Mouse (Mus musculus) hindbrain, embryonic 15.5 days (tissue): ENCODE measurements around the gene Inpp1. TPM values are rescaled to one million over a fixed set of nuclear protein-coding genes. Genes with fewer than 3 reads are reported as not detected.

Experiments used
- ATAC-seq: fragments of 200-750 bp; cut with Nextera tagmentation; 2 replicates; pipeline ENCODE4 v1.8.0; 2017; ENCODE audit warnings: low read depth, moderate number of reproducible peaks, moderate TSS enrichment; ENCODE audit not compliant: low FRiP score
- H3K27ac ChIP-seq: fragments of 300-500 bp; sonication (generic); replicated peaks from 2 replicates; pipeline ENCODE4 v1.5.1; 2015; ENCODE audit warnings: mild to moderate bottlenecking, inconsistent platforms
- H3K27me3 ChIP-seq: fragments of 300-500 bp; sonication (generic); 2 replicates; pipeline ENCODE4 v1.6.1; 2015; ENCODE audit warnings: control low read depth, inconsistent platforms
- H3K36me3 ChIP-seq: fragments of 300-500 bp; sonication (generic); 2 replicates; pipeline ENCODE4 v1.6.1; 2015; ENCODE audit warnings: control low read depth, inconsistent platforms
- H3K4me1 ChIP-seq: fragments of 300-500 bp; sonication (generic); replicated peaks from 2 replicates; pipeline ENCODE4 v1.6.1; 2015; ENCODE audit warnings: control low read depth, inconsistent platforms
- H3K4me2 ChIP-seq: fragments of 300-500 bp; sonication (generic); 2 replicates; pipeline ENCODE4 v1.6.1; 2015; ENCODE audit warnings: moderate library complexity, mild to moderate bottlenecking, inconsistent platforms
- H3K4me3 ChIP-seq: fragments of 300-500 bp; sonication (generic); 2 replicates; pipeline ENCODE4 v1.5.1; 2015; ENCODE audit warnings: mild to moderate bottlenecking, inconsistent platforms
- H3K9ac ChIP-seq: fragments of 300-500 bp; sonication (generic); 2 replicates; pipeline ENCODE4 v1.6.1; 2015; ENCODE audit warnings: inconsistent platforms
- H3K9me3 ChIP-seq: fragments of 300-500 bp; sonication (generic); 2 replicates; pipeline ENCODE4 v1.6.1; 2016; ENCODE audit warnings: control low read depth, inconsistent platforms
- WGBS: fragments of 180-500 bp; shearing (Covaris S2); methylation state at CpG from one replicate; pipeline ENCODE4 v1.1.7; 2015; 5-methylcytosine and 5-hydroxymethylcytosine counted together
- polyA plus RNA-seq: library from polyadenylated mRNA; unstranded; fragments of >200 nt; fragmentation: Nextera tagmentation; extraction: Ambion mirVana; gene quantifications from 2 replicates; pipeline ENCODE4 v1.2.1, GENCODE M21; 2015

Inpp1 gene
- polyA plus RNA-seq, 1 experiment from 2014 or later = 40.8 TPM

DNA sequence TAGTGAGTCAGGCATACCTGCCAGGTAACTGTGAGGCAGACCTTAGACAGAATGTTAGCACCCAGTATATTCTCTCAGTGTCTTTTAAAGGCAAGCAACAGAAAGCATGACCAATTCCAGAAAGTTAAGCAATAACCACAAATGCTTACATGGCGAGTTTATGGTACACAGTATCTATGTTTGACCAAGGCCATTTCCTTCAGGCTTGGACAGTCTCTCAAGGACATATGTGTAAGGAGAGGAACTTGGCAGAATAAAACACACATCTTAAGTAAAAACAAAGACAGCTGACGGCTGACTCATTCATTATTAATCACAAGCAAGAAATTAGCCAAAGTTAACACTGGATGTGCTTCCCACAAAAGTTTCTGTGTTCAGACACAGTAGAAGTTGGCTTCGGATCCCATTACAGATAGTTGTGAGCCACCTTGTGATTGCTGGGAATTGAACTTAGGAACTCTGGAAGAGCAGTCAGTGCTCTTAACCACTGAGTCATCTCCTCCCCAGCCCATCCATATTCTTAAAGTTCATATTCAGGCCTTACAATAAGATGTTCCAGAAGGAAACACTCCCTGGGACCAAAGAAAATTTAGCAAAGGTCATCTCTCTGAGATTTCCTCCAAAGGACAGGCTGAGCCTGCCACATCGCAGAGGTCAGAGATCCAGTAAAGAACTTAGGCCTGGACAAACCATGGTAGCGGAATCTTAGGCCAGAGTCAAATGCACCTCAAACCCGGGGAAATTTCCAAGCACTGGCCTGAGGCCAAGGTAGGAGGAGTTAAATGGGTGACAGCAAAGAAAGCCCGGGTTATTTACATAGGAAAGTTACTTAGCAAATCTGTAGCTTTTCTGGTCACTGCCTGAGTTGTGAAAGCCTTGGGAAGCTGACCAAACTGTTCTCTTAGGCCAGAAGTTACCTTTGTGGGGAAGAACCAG, 52.0 kb downstream of the Inpp1 start:
- H3K4me2 ChIP-seq = no peak overlapping the region
- H3K4me3 ChIP-seq = no peak overlapping the region
- H3K4me1 ChIP-seq = no peaks in the 10 kb centered on the region
- H3K9ac ChIP-seq = no peak overlapping the region
- no peak for ATAC-seq
- H3K9me3 ChIP-seq = no peaks in the 10 kb centered on the region
- no peaks in the 10 kb centered on the region for H3K36me3 ChIP-seq
- no peaks in the 10 kb centered on the region for H3K27me3 ChIP-seq
- 72% methylated on average over 7 of the region's 7 CpGs for WGBS
- H3K27ac ChIP-seq = no peak overlapping the region

DNA sequence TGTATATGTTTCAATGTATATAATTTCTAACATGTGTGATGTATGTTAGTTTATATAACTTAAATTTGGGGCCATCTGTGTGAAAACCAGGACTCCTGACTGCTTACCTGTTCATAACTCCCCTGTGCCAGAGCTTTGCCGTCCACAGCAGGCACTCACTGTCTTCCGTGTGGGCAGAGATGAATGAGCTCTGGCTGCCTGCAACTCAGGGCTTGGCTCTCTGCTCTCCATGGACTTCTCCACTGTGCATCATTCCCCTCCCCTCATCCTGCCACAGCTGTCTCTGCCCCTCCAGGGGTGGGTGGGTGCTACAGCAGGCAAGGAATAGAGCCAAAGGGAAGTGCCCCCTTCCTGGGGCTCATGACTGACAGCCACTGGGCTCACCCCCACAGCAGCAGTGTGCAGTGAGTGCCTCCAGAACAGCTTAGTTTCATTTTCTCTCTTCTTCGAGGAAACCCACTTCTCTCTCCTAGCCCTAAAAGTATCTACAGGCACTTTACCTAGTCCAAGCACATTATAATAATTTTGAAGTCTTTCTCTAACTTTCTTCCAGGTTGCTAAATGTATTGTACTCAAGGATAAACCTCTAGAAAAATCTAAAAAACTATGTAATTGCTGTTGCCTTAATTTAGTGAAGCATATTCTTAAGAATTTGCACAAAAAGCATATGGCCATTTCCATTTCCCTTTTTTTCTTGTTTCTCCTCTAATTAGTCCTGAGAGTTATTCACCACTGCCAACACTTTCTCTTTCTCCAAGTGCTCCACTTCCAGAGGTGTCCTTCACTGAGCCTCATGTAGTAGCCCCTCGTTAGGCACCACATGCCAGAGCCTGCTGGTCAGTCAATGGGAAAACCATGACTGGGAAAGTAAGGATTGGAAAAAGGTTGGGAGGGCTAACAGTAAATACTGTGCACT, 53.3 kb downstream of the Inpp1 start:
- WGBS = 62% methylated on average over 4 of the region's 4 CpGs
- H3K4me1 ChIP-seq = no peaks in the 10 kb centered on the region
- H3K9me3 ChIP-seq = no peaks in the 10 kb centered on the region
- H3K27me3 ChIP-seq = no peaks in the 10 kb centered on the region
- H3K27ac ChIP-seq = no peak overlapping the region
- H3K9ac ChIP-seq = no peak overlapping the region
- no peak for ATAC-seq
- H3K4me2 ChIP-seq = no peak overlapping the region
- no peak overlapping the region for H3K4me3 ChIP-seq
- H3K36me3 ChIP-seq = no peaks in the 10 kb centered on the region

DNA sequence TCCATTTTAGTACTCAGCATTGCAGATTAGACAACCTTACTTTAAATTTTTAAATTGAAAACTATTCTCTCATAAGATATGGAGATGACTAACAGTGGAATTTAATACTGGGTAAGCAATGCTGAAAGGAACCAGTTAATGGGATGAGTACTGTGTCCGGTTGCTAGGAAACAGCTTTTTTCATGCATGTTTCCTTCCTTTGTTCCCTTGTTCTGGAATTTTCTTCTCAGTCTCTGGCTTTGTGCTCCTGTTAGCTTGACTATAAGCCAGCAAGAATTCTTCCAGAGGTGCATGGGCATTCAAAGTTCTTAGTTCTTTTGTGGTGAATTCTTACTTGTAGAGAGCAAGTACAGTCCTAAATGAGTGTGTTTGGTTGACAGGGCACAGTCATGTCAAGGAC, 59.3 kb downstream of the Inpp1 start:
- Histone ChIP-seq H3K27me3 (no peaks in the 10 kb centered on the region), H3K4me3 (no peak overlapping the region), H3K4me2 (no peak overlapping the region), H3K27ac (no peak overlapping the region), H3K9ac (no peak overlapping the region), H3K4me1 (no peaks in the 10 kb centered on the region), H3K36me3 (no peaks in the 10 kb centered on the region), H3K9me3 (no peaks in the 10 kb centered on the region)
- 38% methylated on average over 1 of the region's 1 CpGs for WGBS
- ATAC-seq = no peak

DNA sequence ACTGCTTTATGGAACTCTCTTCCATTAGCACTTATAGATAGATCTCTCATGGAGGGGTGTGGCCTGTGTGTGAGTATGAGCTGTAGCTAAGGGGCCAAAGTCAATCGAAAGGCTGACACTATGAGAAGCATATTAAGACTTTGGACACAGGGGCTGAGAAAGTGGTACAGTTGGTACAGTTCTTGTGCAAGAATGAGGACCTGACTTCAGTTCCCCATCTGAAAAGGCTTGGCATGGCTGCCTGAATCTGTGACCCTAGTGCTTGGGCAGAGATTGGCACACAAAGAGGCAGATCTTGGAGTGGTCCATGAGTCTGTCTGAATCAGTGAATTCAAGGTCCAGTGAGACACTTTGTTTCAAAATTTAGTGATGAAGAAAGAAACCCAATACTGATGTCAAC, 63.2 kb downstream of the Inpp1 start:
- no peak for ATAC-seq
- Histone ChIP-seq H3K4me3 (no peak overlapping the region), H3K4me1 (no peaks in the 10 kb centered on the region), H3K27me3 (no peaks in the 10 kb centered on the region), H3K4me2 (no peak overlapping the region), H3K9me3 (no peaks in the 10 kb centered on the region), H3K36me3 (no peaks in the 10 kb centered on the region), H3K27ac (no peak overlapping the region), H3K9ac (no peak overlapping the region)
- 94% methylated on average over 1 of the region's 1 CpGs for WGBS

DNA sequence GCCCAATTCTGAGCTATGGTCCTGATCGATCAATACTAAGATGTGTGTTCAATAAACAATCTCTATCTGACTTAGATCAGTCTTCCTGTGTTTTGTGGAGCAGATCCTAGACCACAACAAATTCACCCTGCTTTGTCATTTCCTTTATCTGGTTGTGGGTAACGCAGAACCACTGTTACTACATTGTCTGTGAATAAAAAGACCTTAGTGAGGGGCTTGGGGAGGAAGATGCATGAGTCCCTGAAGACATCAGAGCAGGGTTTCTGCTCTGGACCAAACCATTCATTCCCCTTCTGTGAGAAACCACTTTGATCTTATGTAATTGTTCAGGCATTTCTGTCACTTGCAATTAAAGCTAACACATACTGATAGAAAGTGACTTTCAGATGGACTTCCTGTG, 63.7 kb downstream of the Inpp1 start:
- 81% methylated on average over 2 of the region's 2 CpGs for WGBS
- Histone ChIP-seq H3K4me2 (no peak overlapping the region), H3K9ac (no peak overlapping the region), H3K36me3 (no peaks in the 10 kb centered on the region), H3K4me3 (no peak overlapping the region), H3K4me1 (no peaks in the 10 kb centered on the region), H3K27me3 (no peaks in the 10 kb centered on the region), H3K27ac (no peak overlapping the region), H3K9me3 (no peaks in the 10 kb centered on the region)
- no peak for ATAC-seq

DNA sequence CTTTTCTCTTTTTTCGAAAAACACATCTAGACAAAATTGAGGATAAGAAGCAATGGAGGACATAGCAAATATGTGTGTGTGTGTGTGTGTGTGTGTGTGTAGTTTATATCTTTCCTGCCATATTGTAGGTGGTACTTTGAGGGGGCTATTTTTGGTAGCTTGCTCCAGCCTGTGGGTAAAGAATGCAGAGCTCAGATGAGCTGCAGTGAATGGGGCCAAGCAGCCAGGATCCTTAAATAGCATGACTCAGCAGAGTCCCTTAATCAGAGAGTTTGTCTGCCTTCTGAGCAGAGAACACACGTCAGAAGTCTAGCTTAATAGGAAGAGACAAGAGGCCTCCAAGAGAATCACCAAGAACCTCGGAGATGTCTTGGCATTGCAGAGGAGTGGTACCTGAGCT, 64.8 kb downstream of the Inpp1 start:
- no peak for ATAC-seq
- Histone ChIP-seq H3K27me3 (no peaks in the 10 kb centered on the region), H3K4me1 (no peaks in the 10 kb centered on the region), H3K36me3 (no peaks in the 10 kb centered on the region), H3K4me2 (no peak overlapping the region), H3K9me3 (no peaks in the 10 kb centered on the region), H3K4me3 (no peak overlapping the region), H3K27ac (no peak overlapping the region), H3K9ac (no peak overlapping the region)
- WGBS = 70% methylated on average over 3 of the region's 3 CpGs

DNA sequence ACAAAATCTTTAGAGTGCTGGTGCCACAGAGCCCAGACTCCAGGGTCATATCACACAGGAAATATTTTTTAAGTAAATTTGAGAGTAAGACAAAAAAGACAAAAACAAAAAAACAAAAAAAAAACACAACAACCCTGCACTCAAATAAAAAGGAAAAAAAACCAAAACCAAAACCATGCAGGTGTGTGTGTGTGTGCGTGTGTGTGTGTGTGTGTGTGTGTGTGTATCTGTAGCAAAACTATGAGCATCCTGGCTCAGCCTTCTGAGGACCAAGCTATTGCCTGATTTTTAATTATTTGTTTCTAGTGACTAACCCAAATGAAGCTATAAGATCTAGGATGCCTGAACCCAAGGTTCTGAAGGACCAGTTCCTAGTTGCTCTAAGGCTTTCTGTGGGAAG, 65.9 kb downstream of the Inpp1 start:
- Histone ChIP-seq H3K27ac (no peak overlapping the region), H3K4me3 (no peak overlapping the region), H3K9ac (no peak overlapping the region), H3K9me3 (no peaks in the 10 kb centered on the region), H3K4me1 (no peaks in the 10 kb centered on the region), H3K27me3 (no peaks in the 10 kb centered on the region), H3K4me2 (no peak overlapping the region), H3K36me3 (no peaks in the 10 kb centered on the region)
- WGBS = 80% methylated on average over 1 of the region's 1 CpGs
- ATAC-seq = no peak

DNA sequence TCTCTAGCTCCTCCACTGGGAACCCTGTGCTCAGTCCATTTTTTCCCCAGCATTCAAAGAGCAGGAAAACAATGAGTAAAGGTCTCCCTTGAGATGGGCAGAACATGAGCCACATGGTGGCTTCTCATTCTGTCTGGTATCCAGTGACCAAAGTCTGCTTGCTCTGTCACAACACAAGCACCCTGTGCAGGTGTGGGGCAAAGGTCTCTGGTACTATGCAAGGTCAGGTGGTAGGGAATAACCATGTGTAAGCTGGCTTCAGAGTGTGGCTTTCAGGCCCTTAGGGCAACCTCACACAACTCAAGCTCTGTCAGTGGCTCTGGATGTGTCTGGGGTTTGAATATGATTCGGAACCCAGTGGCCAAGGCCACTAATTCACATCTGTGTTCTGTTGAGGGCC, 67.5 kb downstream of the Inpp1 start:
- Histone ChIP-seq H3K4me1 (no peaks in the 10 kb centered on the region), H3K9ac (no peak overlapping the region), H3K36me3 (no peaks in the 10 kb centered on the region), H3K27ac (no peak overlapping the region), H3K4me2 (no peak overlapping the region), H3K4me3 (no peak overlapping the region), H3K9me3 (no peaks in the 10 kb centered on the region), H3K27me3 (no peaks in the 10 kb centered on the region)
- WGBS = 92% methylated on average over 1 of the region's 1 CpGs
- ATAC-seq = no peak

DNA sequence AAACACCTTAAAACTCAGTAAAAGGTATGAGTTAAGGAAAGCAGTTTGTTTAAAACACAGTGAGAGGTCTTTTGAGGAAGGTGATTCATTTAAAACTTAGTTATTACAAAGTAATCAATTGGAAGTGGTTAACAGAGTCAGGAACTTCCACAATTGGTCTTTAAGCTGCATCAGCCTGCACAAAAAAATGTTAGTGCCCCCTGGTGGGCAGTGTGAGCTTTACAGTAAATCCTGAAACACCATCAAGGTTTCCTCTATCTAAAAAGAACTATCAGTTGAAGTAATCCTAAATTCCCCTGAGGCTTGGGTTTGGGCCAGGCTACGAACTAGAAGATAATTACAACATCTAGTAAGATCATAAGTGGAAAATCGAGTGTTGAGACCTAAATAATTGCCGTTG, 69.2 kb downstream of the Inpp1 start:
- H3K27me3 ChIP-seq = no peaks in the 10 kb centered on the region
- no peak overlapping the region for H3K4me3 ChIP-seq
- H3K9me3 ChIP-seq = no peaks in the 10 kb centered on the region
- H3K27ac ChIP-seq = no peak overlapping the region
- no peaks in the 10 kb centered on the region for H3K4me1 ChIP-seq
- H3K4me2 ChIP-seq = no peak overlapping the region
- H3K36me3 ChIP-seq = no peaks in the 10 kb centered on the region
- no peak overlapping the region for H3K9ac ChIP-seq
- 29% methylated on average over 3 of the region's 3 CpGs for WGBS
- no peak for ATAC-seq

DNA sequence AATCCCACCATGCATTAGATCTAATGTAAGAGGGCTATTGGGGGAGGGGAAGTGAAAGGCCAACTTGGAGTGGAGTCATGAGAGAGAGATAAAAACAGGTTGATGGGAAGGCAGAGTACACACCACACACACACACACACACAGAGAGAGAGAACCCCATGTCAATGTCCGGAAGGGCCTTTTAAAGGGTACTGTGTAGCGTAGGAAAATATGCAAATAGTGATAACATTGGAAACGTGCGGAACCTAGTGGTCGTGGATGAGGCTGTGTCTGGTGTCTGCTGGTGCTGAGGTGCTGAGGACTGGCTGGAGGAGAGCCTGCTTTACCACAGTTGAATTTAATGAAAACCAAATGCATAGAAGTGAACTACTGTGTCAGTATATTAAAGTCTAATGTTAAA, 74.9 kb downstream of the Inpp1 start:
- WGBS = 83% methylated on average over 5 of the region's 5 CpGs
- H3K4me3 ChIP-seq = no peak overlapping the region
- no peak for ATAC-seq
- no peaks in the 10 kb centered on the region for H3K4me1 ChIP-seq
- no peaks in the 10 kb centered on the region for H3K36me3 ChIP-seq
- no peak overlapping the region for H3K9ac ChIP-seq
- H3K27me3 ChIP-seq = no peaks in the 10 kb centered on the region
- no peaks in the 10 kb centered on the region for H3K9me3 ChIP-seq
- no peak overlapping the region for H3K27ac ChIP-seq
- no peak overlapping the region for H3K4me2 ChIP-seq
